Mouse (Mus musculus) E14TG2a.4 (cell line): ENCODE results near the gene Hexim2.

Experiments
- CTCF ChIP-seq: conservative IDR thresholded peaks from 2 replicates; pipeline ENCODE4 v1.5.1; 2014; ENCODE audit warnings: low read length
- NANOG ChIP-seq: IDR thresholded peaks from 2 replicates; pipeline ENCODE4 v1.6.1; 2014; ENCODE audit warnings: borderline replicate concordance, low read length, mixed read lengths

DNA sequence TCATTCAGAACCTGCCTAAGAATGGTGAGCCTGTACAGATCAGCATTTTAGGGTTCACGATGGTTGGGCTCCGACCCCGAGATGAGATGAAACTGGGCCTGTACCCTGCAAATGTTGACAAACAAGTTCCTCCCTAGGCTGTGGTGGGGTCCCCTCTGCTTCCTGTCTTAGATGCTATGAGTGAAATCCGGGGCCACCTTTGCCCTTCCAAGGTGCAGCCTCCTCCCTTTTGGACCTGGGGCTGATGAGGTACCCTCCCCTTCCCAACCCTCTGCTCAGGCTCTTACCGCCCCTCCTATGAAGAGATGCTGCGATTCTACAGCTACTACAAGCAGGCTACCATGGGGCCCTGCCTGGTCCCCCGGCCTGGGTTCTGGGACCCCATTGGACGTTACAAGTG, 28.6 kb upstream of the Hexim2 start:
- no peak for TF ChIP-seq CTCF
- no peak for TF ChIP-seq NANOG
